Mouse (Mus musculus) MEL (cell line): ENCODE results near the gene Atp6v1b1. TPM values are rescaled to one million over a fixed set of nuclear protein-coding genes. Genes with fewer than 3 reads are reported as not detected.

Experiments
- DNase-seq: peaks from one replicate; pipeline ENCODE4 v3.0.0; 2011; ENCODE audit warnings: low read depth, low spot score
- H3K27ac ChIP-seq: 2 replicates; pipeline ENCODE4 v1.5.1; 2012; ENCODE audit warnings: low read depth, mild to moderate bottlenecking, control low read depth, low read length, moderate library complexity; ENCODE audit not compliant: control insufficient read depth
- H3K27me3 ChIP-seq, 2 experiments: fragments of 150-350 bp in 1 of 2; sonication (generic) in 1 of 2; 2 replicates each; pipeline ENCODE4 v1.6.1; 2012; ENCODE audit warnings: low read length in 2 of 2, mild to moderate bottlenecking in 2 of 2, improper control_type of control experiment in 1 of 2, moderate library complexity in 1 of 2; ENCODE audit not compliant: insufficient read depth in 2 of 2, control insufficient read depth in 1 of 2
- H3K36me3 ChIP-seq, 2 experiments: 2 replicates each; pipeline ENCODE4 v1.6.1; 2012 to 2014; ENCODE audit warnings: low read length in 2 of 2, improper control_type of control experiment in 1 of 2, inconsistent platforms in 1 of 2, mild to moderate bottlenecking in 1 of 2; ENCODE audit not compliant: insufficient read depth in 2 of 2, control insufficient read depth in 1 of 2
- H3K4me1 ChIP-seq, 2 experiments: fragments of 150-350 bp in 1 of 2; sonication (generic) in 1 of 2; 2 replicates each; pipeline ENCODE4 v1.6.1; 2012; ENCODE audit warnings: low read length in 2 of 2, improper control_type of control experiment in 1 of 2, mild to moderate bottlenecking in 1 of 2; ENCODE audit not compliant: insufficient read depth in 2 of 2, control insufficient read depth in 1 of 2
- H3K4me3 ChIP-seq, 2 experiments: fragments of 150-350 bp in 1 of 2; sonication (generic) in 1 of 2; 2 replicates each; pipeline ENCODE4 v1.5.1; 2012; ENCODE audit warnings: low read depth in 2 of 2, low read length in 2 of 2, mild to moderate bottlenecking in 2 of 2, moderate library complexity in 2 of 2, control low read depth in 1 of 2, improper control_type of control experiment in 1 of 2; ENCODE audit not compliant: control insufficient read depth in 1 of 2, insufficient read depth in 1 of 2
- H3K79me2 ChIP-seq: 2 replicates; pipeline ENCODE4 v1.6.1; 2012; ENCODE audit warnings: mild to moderate bottlenecking, low read length, moderate library complexity; ENCODE audit not compliant: control insufficient read depth, poor library complexity, insufficient read depth
- H3K9ac ChIP-seq: 2 replicates; pipeline ENCODE4 v1.6.1; 2012; ENCODE audit warnings: low read depth, mild to moderate bottlenecking, control low read depth, low read length, moderate library complexity; ENCODE audit not compliant: control insufficient read depth, poor library complexity, severe bottlenecking
- H3K9me3 ChIP-seq: fragments of 150-350 bp; sonication (generic); replicated peaks from 2 replicates; pipeline ENCODE4 v1.6.1; 2012; ENCODE audit warnings: mild to moderate bottlenecking, low read length, improper control_type of control experiment, moderate library complexity; ENCODE audit not compliant: insufficient read depth
- CHD1 ChIP-seq: IDR thresholded peaks from 2 replicates; pipeline ENCODE4 v1.6.1; 2012; ENCODE audit warnings: low read depth, mild to moderate bottlenecking, inconsistent platforms, low read length, improper control_type of control experiment
- ELF1 ChIP-seq: IDR thresholded peaks from 2 replicates; pipeline ENCODE4 v1.6.1; 2014; ENCODE audit warnings: low read depth, mild to moderate bottlenecking, inconsistent platforms, low read length, improper control_type of control experiment, moderate library complexity
- GABPA ChIP-seq: IDR thresholded peaks from 2 replicates; pipeline ENCODE4 v1.6.1; 2012; ENCODE audit warnings: low read depth, mild to moderate bottlenecking, inconsistent platforms, low read length, improper control_type of control experiment, moderate library complexity
- KAT2A ChIP-seq: conservative IDR thresholded peaks from 2 replicates; pipeline ENCODE4 v1.6.1; 2012; ENCODE audit warnings: low read depth, low read length, improper control_type of control experiment, inconsistent platforms
- MEF2A ChIP-seq: IDR thresholded peaks from 2 replicates; pipeline ENCODE4 v1.6.1; 2014; ENCODE audit warnings: low read depth, mild to moderate bottlenecking, inconsistent platforms, low read length, improper control_type of control experiment; ENCODE audit not compliant: poor library complexity, insufficient replicate concordance, severe bottlenecking; ENCODE audit errors: extremely low read depth
- MYB ChIP-seq: IDR thresholded peaks from 2 replicates; pipeline ENCODE4 v1.6.1; 2011; ENCODE audit warnings: mild to moderate bottlenecking, low read depth, low read length, improper control_type of control experiment
- NELFE ChIP-seq: IDR thresholded peaks from 2 replicates; pipeline ENCODE4 v1.6.1; 2011; ENCODE audit warnings: low read depth, low read length, improper control_type of control experiment
- POLR2AphosphoS2 ChIP-seq: IDR thresholded peaks from 2 replicates; pipeline ENCODE4 v1.6.1; 2011; ENCODE audit warnings: low read length, improper control_type of control experiment
- SMC3 ChIP-seq: IDR thresholded peaks from 2 replicates; pipeline ENCODE4 v1.6.1; 2011; ENCODE audit warnings: low read depth, low read length, improper control_type of control experiment
- TAL1 ChIP-seq: IDR thresholded peaks from 2 replicates; pipeline ENCODE4 v1.6.1; 2012; ENCODE audit warnings: mild to moderate bottlenecking, inconsistent platforms, low read length, moderate library complexity, mixed read lengths
- USF1 ChIP-seq: IDR thresholded peaks from 2 replicates; pipeline ENCODE4 v1.6.1; 2014; ENCODE audit warnings: low read depth, mild to moderate bottlenecking, inconsistent platforms, low read length, improper control_type of control experiment, moderate library complexity
- USF2 ChIP-seq, 2 experiments: IDR thresholded peaks; 2 replicates each; pipeline ENCODE4 v1.6.1; 2011 to 2012; ENCODE audit warnings: improper control_type of control experiment in 2 of 2, low read length in 2 of 2, borderline replicate concordance in 1 of 2, inconsistent platforms in 1 of 2, low read depth in 1 of 2, mild to moderate bottlenecking in 1 of 2; ENCODE audit not compliant: insufficient read depth in 1 of 2
- polyA plus RNA-seq, 2 experiments: library from polyadenylated mRNA; stranded (reverse) in 1 of 2; unstranded in 1 of 2; fragments of >175 nt in 1 of 2; fragments of >200 nt in 1 of 2; gene quantifications; 2 replicates each; pipeline versions ENCODE4 v1.2.1 to v1.2.4; 2012; ENCODE audit warnings: low replicate concordance in 2 of 2, low read depth in 1 of 2; ENCODE audit not compliant: insufficient read length in 2 of 2, insufficient read depth in 1 of 2, missing spikeins in 1 of 2
- total RNA-seq: library from RNA; depleted of rRNA; stranded (reverse); fragments of 300-350 nt; gene quantifications from 2 replicates; pipeline ENCODE4 v1.2.3, GENCODE M21; 2012

Atp6v1b1 gene
- total and polyA plus RNA-seq, 3 experiments = 0.08 TPM; not detected in 2

DNA sequence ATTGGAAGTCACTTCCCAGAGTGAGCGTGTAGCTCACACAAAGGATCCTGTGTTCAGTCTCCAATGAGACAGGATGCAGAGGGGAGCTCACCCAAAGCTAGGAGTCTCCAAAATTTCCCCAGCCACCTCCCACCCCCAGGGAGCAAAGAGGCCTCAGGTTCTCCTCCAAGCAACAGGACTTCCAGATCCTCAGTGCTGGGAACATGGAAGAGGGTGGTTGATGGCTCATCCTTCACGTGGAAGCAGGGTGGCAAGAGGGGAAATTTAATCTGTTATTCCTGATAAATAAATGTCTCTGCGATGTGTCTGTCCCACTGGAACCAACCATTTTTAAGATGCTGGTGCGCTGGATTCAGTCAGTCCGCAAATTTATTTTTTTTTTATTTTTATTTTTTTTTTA lies 38.1 kb upstream of the Atp6v1b1 start:
- peaks cover 1 to 2% of the 10 kb centered on the region in 2 experiments; a peak in 3 of 4 replicates for H3K27me3 ChIP-seq
- no peaks in the 10 kb centered on the region for H3K9me3 ChIP-seq
- H3K79me2 ChIP-seq = no peaks in the 10 kb centered on the region
- H3K27ac ChIP-seq = no peak overlapping the region
- no peaks in the 10 kb centered on the region for H3K36me3 ChIP-seq
- H3K4me1 ChIP-seq = no peaks in the 10 kb centered on the region
- TF ChIP-seq POLR2AphosphoS2 = no peak
- no peak for TF ChIP-seq SMC3
- no peak for TF ChIP-seq NELFE
- TF ChIP-seq USF2 (IDR thresholded peaks at IDR 0.05; ENCODE audit: borderline replicate concordance in 1 of 2, insufficient read depth in 1 of 2, low read depth in 1 of 2, low read length in 2 of 2) = no peak
- no peak for TF ChIP-seq MYB
- TF ChIP-seq CHD1 = no peak
- DNase-seq = no peak
- H3K9ac ChIP-seq = no peak overlapping the region
- no peak overlapping the region for H3K4me3 ChIP-seq

GRCm38 (mm10) chr6:83707738-83708510 lies 34.9 kb upstream of the Atp6v1b1 start:
- no peak for DNase-seq
- Histone ChIP-seq H3K36me3 (no peaks in the 10 kb centered on the region), H3K9me3 (no peaks in the 10 kb centered on the region), H3K27ac (no peak overlapping the region), H3K27me3 (peaks cover 1 to 2% of the 10 kb centered on the region in 2 experiments; a peak in 3 of 4 replicates), H3K4me1 (no peaks in the 10 kb centered on the region; a peak in 1 of 4 replicates), H3K9ac (no peak overlapping the region), H3K4me3 (no peak overlapping the region), H3K79me2 (no peaks in the 10 kb centered on the region; the same call in 1 of the 2 replicates)
- TF ChIP-seq ELF1 (no peak), KAT2A (no peak), NELFE (no peak), USF1 (no peak), CHD1 (no peak), POLR2AphosphoS2 (no peak), TAL1 (no peak), MEF2A (no peak), GABPA (no peak)
